Mouse (Mus musculus): Measurements from ENCODE around the gene Mdk.

Gene Mdk

GRCm38 (mm10) chr2:91932737-91933350, 747 bp upstream of the Mdk start:
- peak in 1 of 2 experiments; percentile 33 for DNase-seq

- DNase-seq, result peak; percentile 86 to 91
Measured at GRCm38 (mm10) chr2:91931328-91932159, 553 bp downstream of the Mdk start.

DNA sequence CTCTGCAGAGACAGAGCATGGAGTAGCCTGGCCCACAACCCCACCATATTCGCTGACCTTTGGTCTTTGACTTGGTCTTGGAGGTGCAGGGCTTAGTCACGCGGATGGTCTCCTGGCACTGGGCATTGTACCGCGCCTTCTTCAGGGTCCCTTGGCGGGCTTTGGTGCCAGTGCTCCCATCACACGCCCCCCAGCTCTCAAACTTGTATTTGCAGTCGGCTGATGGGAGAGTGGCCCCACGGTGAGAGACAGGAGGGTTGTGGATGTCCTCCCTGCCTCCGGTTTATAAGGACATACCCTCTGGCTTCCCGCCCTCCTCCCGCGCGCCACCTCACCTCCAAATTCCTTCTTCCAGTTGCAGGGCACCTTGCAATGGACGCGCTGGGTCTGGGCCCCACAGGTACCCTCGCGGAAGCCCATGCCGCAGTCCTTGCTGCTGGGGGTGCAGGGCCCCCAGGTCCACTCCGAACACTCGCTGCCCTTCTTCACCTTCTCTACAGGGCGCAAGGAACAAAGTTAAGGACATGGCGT, 1.3 kb downstream of the Mdk start:
- peak; percentile 41 to 55 for DNase-seq

DNA sequence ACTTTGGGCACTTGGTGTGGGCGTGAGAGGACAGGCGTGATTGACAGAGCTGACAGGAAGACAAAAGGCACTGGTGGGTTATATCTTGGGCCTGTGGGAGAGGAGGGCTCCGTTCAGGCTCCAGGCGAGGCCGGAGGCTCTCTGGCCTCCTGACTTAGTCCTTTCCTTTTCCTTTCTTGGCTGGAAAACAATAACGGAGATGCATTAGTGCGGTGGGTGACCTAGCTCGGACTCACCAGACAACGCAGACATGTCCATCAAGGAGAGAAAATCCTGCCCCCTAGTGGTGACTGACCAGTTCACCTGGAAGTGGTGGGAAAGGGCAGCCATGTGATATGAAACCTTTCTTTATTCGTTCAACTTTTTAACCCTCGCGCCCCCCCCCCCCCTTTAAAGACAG, 2.2 kb downstream of the Mdk start:
- peak; percentile 67 to 80 for DNase-seq

GRCm38 (mm10) chr2:91929455-91929854, 2.6 kb downstream of the Mdk start:
- DNase-seq, result no peak

GRCm38 (mm10) chr2:91928534-91929350, 3.4 kb downstream of the Mdk start:
- DNase-seq, result no peak

DNA sequence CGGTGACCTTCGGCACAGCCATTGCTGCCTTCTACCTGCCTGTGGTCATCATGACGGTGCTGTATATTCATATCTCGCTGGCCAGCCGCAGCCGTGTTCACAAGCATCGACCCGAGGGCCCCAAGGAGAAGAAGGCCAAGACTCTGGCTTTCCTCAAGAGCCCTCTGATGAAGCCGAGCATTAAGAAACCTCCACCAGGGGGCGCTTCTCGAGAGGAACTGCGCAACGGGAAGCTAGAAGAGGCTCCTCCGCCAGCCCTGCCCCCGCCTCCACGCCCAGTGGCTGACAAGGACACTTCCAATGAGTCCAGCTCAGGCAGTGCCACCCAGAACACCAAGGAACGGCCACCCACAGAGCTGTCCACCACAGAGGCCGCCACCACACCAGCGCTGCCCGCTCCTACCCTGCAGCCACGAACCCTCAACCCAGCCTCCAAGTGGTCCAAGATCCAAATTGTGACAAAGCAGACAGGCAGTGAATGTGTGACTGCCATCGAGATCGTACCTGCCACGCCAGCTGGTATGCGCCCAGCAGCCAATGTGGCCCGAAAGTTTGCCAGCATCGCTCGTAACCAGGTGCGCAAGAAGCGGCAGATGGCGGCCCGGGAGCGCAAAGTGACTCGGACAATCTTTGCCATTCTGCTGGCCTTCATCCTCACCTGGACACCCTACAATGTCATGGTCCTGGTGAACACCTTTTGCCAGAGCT, 4.1 kb downstream of the Mdk start:
- peak; percentile 90 to 92 for DNase-seq

DNA sequence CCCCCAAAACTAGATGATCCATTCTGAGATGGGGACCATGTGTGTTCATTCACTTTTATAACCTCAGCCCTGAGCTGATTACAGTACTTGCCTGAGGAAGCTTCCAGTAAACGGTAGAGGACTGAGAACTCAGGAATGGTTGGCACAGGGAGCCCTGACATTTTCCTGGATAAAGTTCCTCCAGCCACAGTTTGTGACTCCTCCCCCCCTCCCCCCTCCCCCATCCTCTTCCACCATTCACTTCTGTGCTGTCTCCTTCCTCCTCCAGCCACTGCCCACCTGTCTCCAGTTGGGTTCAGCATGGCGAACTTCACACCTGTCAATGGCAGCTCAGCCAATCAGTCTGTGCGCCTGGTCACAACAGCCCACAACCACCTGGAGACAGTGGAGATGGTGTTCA, 5.1 kb downstream of the Mdk start, which contains the start of gene Chrm4:
TSS of gene Chrm4 (plus strand) at position 301 of the 400 bp plus-strand sequence.
- DNase-seq, result no peak

- DNase-seq, result no peak
Measured at GRCm38 (mm10) chr2:91925442-91925841, 6.7 kb downstream of the Mdk start.

GRCm38 (mm10) chr2:91924726-91925125, 7.4 kb downstream of the Mdk start:
- DNase-seq, result no peak

DNA sequence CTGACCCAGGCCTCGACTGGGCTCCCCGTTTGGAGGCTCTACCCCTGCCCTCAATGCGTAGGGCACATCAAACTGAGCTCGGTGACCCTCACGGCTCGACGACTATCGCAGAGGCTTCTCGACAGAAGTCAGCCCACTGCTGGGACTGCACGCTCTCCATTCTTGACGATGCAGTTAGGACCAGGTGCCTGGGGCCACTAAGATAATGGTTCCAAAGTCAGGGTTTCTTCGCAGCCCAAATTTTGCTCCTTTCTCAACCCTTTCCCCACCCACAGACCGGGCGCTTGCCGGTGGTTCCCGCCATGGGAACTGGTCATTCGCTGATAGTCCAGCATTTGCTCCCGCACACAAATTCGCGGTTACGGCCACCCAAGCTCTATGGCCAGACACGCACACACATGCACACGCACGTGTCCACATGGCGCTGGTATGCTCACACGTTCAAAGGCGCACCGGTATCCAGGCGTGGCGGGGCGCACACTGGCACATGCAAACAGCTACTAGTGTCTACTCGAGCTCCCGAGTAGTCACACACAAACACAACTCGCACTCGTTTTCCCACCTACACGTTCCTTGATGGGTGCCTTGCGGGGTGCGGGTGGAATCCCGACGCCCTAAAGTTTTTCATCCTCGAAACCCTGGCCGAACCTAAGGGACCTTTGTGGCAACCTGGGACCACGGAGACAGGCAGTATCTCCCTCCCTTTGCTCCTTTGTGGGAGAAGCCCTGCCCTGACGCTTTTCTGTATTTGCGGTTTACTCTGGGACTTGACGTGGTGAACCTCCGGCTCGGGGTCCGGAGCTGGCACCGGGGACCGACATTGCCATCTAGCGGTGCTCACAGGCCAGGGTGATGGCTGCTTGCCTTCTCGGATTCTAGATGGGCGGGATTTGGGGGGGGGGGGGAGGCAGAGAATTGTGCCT, 8.4 kb downstream of the Mdk start:
- peak; percentile 85 to 89 for DNase-seq

GRCm38 (mm10) chr2:91922586-91923414, 9.3 kb downstream of the Mdk start:
- DNase-seq, result no peak

GRCm38 (mm10) chr2:91921790-91922570, 10.1 kb downstream of the Mdk start:
- peak; percentile 79 to 84 for DNase-seq

- peak; percentile 93 for DNase-seq
Measured at GRCm38 (mm10) chr2:91921181-91921789, 10.8 kb downstream of the Mdk start.

DNA sequence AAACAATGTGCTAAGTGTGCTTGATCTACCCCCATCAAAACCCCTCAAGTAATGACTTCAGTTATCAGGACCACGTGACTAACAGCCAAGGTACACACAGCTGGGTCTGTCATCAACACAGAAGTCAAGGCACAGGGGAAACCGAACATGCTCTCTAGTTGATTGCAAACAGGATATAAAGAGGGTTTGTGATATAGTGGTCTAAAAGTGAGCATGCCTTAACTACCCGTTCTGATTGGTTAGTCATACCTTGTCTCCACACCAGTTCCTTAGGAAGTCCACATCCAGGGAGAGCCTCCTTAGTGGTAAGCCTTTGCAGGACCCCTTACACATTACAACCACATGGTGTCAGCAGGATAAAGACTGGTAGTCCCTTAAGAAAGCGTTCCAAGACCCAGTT, 12.0 kb downstream of the Mdk start:
- DNase-seq, result no peak

DNA sequence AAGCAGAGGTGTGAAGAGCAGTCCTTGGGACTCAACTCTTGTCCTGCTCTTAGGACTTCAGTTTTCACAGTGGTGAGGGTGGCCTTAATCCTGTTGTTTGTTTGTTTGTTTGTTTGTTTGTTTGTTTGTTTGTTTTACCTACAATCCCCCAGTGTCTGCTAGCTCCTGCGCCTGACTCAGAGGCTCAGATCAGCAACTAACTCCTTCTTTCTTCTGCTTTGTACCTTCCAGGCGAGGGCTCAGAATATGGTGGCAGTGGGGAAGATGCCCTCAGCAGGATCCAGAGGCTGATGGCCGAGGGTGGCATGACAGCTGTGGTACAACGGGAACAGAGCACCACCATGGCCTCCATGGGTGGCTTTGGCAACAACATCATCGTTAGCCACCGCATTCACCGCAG, 15.0 kb downstream of the Mdk start:
- no peak for DNase-seq

- DNase-seq, result no peak
Measured at GRCm38 (mm10) chr2:91916346-91916977, 15.6 kb downstream of the Mdk start.

- no peak for DNase-seq
Measured at GRCm38 (mm10) chr2:91913328-91914110, 18.6 kb downstream of the Mdk start.

Data from kidney, postnatal 4 days (tissue).